Mouse (Mus musculus) cerebellum, adult 2 months (tissue): ENCODE measurements around the gene Tcf3.

Source experiments
- CTCF ChIP-seq: fragments of 200-500 bp; IDR thresholded peaks from 2 replicates; pipeline ENCODE4 v1.5.1; 2011; ENCODE audit warnings: low read depth, mild to moderate bottlenecking, control low read depth, low read length, moderate library complexity, borderline replicate concordance; ENCODE audit not compliant: insufficient read depth
- POLR2A ChIP-seq: fragments of 200-500 bp; IDR thresholded peaks from 2 replicates; pipeline ENCODE4 v1.6.1; 2011; ENCODE audit warnings: low read length, control low read depth, borderline replicate concordance; ENCODE audit not compliant: insufficient read depth

DNA sequence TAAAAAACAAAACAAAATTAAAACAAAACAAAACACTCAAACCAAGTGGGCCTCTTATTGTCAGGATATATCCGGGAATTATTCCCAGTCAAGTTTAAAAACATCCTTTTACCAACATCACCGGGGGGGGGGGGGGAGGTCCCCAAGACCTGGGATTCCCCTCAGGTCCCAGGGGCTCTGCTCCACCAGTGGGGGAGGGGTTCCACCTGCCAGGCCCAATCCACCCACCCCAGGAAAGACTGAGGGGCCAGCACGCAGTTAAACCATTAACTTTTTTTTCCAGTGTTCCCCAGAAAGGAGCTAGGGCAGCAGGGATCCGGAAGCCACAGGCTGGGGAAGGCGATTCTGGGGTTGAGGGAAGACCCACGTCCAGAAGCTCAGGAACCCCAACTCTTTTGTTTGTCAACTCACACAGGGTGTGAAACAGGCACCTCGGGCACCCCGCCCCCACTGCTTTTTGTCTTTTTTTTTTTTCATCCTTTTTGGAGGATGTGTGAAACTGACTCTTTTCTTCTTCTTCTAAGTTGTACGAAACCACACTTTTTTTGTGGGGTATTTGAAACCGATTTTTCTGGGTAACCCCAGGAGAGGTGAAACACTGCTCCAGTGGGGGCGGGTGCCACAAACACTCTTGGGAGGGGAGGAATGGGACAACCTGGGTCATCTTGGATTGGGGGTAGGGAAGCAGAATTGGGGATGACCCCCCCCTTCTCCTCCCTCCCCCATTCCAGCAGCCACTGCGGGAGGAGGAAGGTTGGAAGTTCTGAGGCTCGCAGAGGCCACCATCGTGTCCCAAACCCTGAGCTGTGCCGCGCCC, 1.7 kb downstream of the Tcf3 start:
- TF ChIP-seq POLR2A (no peak), CTCF (no peak)
